Mouse (Mus musculus): ENCODE measurements around the gene Sema3b.

DNA sequence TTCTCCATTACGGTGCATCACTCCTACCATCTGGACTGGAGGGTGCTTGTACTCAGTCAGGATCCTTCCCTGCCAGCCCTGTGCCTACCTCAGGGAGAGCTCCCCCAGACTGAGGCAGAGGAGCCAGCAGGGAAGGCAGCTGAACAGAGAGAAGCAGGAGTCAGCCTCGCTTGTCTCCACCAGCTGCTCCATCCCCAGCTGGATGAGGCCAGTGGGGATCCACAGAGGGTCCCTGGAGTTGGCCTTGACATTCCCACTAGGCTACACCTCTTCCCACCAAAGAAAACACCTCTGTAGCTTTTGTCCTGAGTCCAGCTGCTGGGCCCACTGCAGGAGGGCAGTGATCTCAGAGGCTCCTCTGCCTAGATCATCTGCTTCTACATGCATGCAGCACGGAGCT lies 15.9 kb upstream of the Sema3b start:
- no peak for TF ChIP-seq POLR2A (IDR thresholded peaks at IDR 0.05; ENCODE audit: borderline replicate concordance, insufficient read depth, low read length)
- no peak for TF ChIP-seq CTCF (IDR thresholded peaks at IDR 0.05; ENCODE audit: borderline replicate concordance, insufficient read depth, low read depth, low read length)
